Mouse (Mus musculus): ENCODE results near the gene Pebp1.

GRCm38 (mm10) chr5:117291312-117291711 lies 3.9 kb upstream of the Pebp1 start:
- TF ChIP-seq TAL1 (IDR thresholded peaks at IDR 0.05; ENCODE audit: low read length) (no peak), GATA1 (IDR thresholded peaks at IDR 0.05; ENCODE audit: low read length) (no peak)

Data from erythroblast, embryonic 14.5 days (primary cell).